Mouse (Mus musculus): ENCODE data around the gene P2ry2.
A peak's percentile ranks its signal among the peaks of the same experiment; 100 is the strongest.

The P2ry2 gene

GRCm38 (mm10) chr7:100988092-100988491 lies 24.6 kb downstream of the P2ry2 start:
- peak; percentile 63 to 70 for DNase-seq (ENCODE audit: low spot score in 2 of 2)

DNA sequence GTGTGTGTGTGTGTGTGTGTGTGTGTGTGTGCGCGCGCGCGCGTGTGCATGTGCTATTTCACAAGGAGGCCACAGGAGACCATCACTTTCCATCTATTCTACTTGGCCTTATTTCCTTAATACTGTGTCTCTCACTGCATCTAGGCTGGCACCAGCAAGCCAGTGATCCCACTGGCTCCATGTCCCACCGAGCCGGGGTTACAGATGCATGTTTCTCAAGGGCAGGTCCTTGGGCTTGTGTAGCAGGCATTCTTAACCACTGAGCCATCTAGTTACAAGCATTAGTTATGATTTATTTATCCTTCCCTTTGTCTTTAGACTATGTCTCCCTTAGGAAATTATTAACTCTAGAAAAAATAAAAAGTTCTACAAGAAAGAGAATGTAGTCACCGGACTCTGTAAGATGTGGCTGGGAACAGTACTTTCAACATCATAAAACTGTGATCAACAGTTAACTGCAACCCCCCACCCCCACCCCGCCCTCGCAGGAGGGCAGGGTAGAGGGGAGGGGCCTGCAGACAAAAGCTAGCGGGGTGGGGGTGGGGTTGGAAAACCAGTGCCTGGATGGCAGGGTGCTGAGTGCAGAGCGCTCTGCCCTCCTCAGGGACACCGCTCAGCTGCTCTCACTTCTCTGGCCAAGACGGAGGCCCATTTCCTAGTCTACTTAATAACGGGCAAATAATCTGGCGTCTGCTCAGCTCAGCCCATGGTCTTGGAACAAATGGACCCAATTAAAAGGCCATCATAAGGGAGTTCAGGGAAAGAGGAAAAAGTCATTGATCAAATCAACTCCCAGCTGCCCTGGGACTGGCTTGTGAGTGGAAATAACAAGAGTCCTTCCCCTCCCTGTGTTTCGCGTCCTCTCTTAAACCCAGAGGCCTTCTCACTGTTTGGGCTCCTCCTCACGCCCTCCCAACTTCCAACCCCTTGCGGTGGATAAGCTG lies 27.9 kb downstream of the P2ry2 start:
- no peak for DNase-seq (ENCODE audit: low spot score in 2 of 2)

GRCm38 (mm10) chr7:100979175-100979574 lies 33.5 kb downstream of the P2ry2 start:
- DNase-seq (ENCODE audit: low spot score in 2 of 2), result no peak

DNA sequence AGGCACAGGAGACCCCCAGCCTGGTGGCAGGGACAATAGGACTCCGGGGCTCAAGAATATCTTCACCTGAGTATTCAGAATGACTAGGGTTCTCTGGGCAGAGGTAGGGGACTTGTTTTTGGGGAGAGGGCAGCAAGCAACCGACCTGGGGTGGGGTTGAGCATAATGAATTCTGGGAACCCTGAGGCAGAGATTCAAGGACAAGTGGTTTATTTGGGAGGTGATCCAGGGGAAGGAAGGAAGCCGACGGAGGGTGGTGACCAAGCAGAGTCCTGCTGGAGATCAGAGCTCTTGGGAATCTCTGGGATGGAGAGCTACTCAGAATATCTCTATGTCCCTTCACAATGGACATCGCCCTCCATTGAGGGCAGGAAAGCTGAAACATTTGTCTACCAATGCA lies 34.5 kb downstream of the P2ry2 start:
- DNase-seq (ENCODE audit: low spot score in 2 of 2), result no peak

DNA sequence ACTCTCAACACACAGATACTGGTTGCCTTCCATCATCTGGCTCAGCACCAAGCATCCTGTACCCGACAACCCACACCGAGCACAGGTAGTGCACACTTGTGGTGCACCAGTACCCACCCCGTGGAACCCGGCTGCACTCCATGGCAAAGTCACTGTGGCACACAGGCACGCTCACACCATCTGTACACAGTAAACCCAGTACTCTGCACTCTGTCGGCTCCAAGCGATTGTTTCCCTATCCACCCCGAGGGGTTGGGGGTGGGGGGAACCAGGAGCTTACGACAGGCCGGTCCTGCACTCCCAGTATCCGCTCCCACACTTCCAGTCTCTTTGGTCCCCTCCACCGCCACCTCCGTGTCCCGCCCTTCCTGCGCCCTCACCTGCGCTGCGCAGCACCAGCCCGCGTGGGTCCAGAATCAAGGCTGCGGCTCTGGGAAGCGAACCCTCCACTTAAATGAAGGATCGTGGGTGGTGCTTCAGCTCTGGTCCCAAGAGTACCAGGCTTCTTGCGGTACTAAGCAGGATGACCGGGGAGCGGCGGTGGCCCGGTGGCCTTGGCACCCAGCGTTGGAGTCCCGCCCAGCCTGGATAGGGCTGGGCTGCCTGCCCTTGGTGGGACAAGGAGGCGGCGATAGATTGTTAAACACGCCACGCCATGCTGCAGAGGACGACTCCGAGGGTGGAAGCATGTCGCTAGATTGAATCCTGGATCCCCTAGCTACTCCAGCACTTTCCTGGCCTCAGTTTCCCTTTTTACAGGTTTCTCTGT lies 38.3 kb downstream of the P2ry2 start, which contains the start of gene P2ry6:
P2ry6 (minus strand) TSS at position 515 of the 769 bp plus-strand sequence.
- no peak for DNase-seq (ENCODE audit: low spot score in 2 of 2)

DNA sequence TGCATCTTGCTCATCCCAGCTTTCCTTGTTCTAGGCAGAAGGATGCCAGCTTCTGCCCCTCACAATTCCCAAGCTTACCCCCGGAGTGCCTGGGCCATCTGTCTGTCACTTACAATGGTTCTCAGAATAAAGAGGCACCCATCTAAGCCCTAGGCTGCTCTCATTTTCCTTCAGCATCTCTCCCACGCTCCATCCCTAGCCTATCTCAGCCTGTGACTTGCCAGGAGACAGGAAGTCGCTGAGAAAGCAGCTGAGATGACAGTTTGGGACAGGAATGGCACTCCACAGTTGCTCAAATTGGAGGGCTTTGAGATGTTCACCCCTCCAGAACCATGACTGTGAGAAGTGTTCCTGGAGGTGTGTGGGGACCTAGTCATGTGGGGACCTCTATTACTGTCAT lies 39.8 kb downstream of the P2ry2 start:
- no peak for DNase-seq (ENCODE audit: low spot score in 2 of 2)

DNA sequence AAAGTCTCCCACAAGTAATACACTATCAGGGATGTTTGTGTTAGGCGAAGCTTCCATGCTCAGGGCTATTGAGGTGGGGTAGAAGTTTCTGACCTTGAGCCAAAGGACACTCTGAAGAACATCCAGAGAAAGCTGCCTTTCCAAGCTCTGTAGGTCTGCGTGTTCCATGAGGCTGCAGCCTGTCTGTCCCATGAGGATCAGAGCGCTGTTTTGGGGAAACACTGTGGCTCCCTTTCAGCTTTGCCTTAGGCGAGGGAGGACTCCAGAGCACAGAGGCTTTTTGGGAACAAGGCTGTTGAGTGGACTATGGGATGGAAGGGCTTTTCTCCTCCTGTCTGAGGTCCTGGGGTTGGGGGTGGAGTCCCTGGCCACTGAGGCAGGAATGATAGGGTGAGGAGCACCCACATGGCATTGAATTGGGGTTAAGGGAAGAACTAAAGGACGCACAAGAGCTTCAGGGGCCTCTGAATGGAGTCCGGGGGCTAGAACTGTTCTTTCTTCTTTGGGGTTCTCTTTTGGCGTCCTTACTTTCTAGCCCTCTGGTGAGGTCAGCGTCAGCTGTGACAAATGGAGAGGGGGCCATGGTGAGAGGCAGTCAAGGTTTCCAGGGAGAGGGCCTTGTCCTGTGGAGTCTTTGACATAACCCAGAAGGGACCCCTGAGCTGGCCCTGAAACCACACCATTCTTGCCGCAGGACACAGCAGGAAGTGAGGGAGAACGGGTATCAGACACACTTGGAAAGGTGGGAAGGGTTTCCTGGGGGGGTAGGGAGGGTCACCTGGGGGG lies 43.6 kb downstream of the P2ry2 start:
- DNase-seq (ENCODE audit: low spot score in 2 of 2), result no peak

GRCm38 (mm10) chr7:100968376-100968775 lies 44.3 kb downstream of the P2ry2 start:
- DNase-seq (ENCODE audit: low spot score in 2 of 2), result no peak

DNA sequence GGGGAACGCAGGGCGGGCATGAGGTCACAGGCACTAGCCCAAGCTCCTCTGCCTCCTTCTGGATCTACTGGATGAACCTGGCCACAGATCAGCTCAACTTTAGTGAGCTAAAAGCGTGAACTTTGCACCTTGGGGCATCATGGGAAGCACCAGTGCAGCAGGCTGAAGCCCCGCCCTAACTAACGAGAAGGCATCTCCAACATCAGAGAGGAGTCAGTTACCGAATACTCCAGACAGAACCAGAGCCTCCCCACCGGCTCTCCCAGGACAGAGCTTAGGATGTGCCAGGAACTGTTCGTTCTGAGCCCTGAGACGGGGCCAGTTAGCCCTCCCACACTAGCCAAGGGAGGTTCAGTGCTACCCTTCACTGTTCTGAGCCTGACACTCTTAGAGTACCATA lies 44.8 kb downstream of the P2ry2 start:
- DNase-seq (ENCODE audit: low spot score in 2 of 2), result no peak

DNA sequence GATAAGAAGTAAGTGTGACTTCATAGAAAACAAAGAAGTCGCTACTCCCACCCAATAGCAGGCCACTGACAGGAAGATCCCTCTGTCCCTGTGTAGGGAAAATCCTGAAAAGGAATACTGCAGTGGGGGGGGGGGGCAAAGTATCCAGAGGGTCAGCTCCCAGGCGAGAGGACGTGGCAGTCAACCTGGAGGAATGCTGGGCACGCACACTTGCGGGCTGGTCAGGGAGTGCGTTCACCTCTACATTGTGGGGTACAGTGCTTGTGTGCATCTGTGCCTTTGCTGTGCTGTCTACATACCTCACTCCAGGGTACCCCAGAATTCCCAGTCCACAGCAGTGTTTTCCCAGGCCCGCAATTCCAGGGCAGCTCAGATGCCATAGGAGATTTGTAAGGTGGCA lies 46.7 kb downstream of the P2ry2 start:
- no peak for DNase-seq (ENCODE audit: low spot score in 2 of 2)

DNA sequence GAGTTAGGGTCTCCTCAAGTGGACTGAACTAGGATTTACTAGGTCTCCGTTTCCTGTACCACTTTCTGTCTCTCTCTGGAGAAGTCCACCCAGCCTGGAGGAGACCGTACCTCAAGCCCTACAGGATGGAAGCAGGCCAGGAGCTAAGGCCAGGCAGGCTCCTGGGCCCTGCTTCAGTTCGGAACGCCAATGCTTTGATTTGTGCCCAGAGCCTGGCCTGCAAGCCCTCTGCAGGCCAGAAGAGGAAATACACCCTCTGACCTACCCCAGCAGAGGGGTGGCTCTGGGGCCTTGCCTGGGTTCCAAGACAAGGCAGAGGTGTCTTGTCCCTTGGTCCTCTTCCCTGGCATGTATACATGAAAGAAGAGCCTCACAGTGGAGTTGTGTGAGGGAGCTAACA lies 47.6 kb downstream of the P2ry2 start:
- DNase-seq (ENCODE audit: low spot score in 2 of 2), result no peak

- DNase-seq (ENCODE audit: low spot score in 2 of 2), result no peak
Observed at GRCm38 (mm10) chr7:100964242-100964641, 48.4 kb downstream of the P2ry2 start.

GRCm38 (mm10) chr7:100963381-100963780 lies 49.3 kb downstream of the P2ry2 start:
- DNase-seq (ENCODE audit: low spot score in 2 of 2), result no peak

- DNase-seq (ENCODE audit: low spot score in 2 of 2), result no peak
Observed at GRCm38 (mm10) chr7:100961146-100961545, 51.5 kb downstream of the P2ry2 start.

DNA sequence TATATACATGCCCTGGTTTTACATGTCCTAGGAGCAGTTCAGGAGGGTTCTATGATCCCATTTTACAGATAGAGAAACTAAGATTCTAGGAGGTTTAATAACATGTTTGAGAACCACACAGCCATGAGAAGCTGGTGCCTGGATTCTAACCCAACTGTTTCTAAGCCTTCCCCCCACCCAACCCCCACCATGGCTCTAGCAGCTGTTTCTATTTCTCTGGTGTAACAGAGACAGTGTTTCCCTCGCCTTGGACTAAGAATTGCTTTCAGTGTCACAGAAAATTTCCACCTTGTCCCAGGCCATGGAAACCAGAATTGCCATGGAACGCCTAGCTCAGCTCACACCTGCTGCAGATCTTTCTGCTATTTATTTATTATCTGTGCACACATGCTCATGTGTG lies 52.2 kb downstream of the P2ry2 start:
- no peak for DNase-seq (ENCODE audit: low spot score in 2 of 2)

DNA sequence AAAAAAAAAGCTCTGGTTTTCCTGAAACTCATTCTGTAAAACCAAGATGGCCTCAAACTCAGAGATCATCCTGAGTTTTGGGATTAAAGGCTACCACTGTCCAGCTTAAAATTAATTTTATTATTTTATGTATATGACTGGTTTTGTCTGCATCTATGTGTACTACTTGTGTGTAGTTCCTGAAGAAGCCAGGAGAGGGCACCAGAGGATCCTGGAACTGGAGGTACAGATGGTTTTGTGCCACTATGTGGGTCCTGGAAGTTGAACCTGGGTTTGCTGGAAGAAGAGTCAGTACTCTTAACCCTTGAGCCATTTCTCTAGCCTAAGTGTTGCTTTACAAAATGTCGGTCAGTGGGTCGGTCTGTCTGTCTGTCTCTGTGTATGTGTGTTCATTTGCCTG lies 54.2 kb downstream of the P2ry2 start:
- no peak for DNase-seq (ENCODE audit: low spot score in 2 of 2)

- no peak for DNase-seq (ENCODE audit: low spot score in 2 of 2)
Observed at GRCm38 (mm10) chr7:100952686-100953085, 60.0 kb downstream of the P2ry2 start.

- no peak for DNase-seq (ENCODE audit: low spot score in 2 of 2)
Observed at GRCm38 (mm10) chr7:100951903-100952302, 60.8 kb downstream of the P2ry2 start.

GRCm38 (mm10) chr7:100950481-100951010 lies 62.1 kb downstream of the P2ry2 start:
- no peak for DNase-seq (ENCODE audit: low spot score in 2 of 2)

- no peak for DNase-seq (ENCODE audit: low spot score in 2 of 2)
Observed at GRCm38 (mm10) chr7:100950031-100950430, 62.6 kb downstream of the P2ry2 start.

Data from frontal cortex, postnatal 25 days (tissue).